Mouse (Mus musculus) brain, adult 2 months (tissue): Measurements from ENCODE around the gene Prox2.

Source experiments
- DNase-seq: peaks from one replicate; pipeline ENCODE4 v3.0.0; 2011; ENCODE audit warnings: low read depth, low spot score

Prox2 gene

GRCm38 (mm10) chr12:85131361-85131760, 20.8 kb upstream of the Prox2 start:
- no peak for DNase-seq

DNA sequence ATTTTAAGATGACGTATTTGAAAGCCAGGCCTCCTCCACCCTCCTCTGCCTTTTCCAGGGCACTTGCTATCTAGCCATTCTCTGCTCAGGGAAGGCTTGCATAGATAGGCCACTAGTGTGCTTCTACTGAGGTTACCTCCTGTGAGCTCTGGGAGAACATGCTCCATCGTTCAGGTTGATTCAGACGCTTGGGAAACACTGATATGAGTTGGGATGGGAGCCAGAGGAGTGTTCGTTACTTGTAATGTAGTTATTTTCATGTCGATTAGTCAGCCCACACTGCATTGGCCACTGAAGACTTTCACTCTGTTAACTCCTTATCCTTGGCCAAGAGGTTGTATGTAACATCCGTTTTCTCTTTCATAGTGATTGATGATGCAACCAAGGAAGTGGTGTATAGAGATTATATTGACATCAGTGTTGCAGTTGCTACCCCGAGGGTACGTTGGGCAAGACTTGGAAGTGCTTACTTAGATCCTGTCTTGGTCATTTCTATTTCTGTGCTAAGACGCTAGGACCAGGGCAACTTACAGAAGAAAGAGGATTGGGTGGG, 18.9 kb upstream of the Prox2 start:
- DNase-seq = no peak

DNA sequence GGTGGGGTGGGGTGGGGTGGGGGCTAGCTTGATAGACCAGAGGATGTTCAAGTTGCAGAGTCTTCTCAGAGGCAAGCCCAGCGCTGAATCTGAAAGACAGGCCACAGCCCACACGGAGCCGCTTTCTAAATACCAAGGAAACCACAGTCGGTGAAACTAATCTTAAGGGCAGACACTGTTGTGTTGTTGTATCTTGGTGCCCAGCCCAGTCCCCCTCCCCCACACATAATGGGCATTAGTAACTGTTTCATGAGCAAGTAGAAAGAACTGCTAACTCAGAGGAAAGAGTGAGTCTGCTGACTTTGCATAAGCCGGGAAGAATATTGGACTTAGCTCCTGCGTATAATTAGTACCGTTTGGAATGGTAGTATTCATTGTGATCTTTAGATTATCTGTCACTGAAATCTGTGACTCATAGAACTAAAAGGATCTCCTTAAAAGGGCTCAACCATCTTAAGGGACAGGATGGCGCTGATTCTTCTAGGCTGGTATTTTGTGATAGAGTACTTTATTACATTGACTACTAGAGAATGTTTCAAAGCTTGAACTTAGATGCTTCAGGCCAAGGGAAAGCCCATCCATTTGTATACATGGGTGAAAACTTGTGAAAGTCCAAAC, 16.5 kb upstream of the Prox2 start:
- peak; percentile 54 for DNase-seq

DNA sequence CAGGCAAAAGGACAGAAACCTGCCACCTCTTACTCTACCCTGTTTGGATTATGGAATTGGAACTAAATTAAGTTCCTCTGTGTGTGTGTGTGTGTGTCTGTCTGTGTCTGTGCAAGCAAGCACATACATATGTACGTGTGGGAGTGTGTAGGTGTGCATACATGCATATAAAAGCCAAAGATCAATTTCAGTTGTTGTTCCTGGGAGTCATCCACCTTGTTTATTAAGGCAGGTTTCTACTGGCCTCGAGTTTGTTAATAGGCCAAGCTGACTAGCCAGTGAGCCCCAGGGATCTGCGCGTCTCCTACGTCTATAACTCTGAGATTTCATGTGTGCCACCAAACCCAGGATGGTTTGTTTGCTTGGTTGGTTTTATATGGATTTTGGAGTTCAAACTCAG, 14.2 kb upstream of the Prox2 start:
- DNase-seq = no peak

DNA sequence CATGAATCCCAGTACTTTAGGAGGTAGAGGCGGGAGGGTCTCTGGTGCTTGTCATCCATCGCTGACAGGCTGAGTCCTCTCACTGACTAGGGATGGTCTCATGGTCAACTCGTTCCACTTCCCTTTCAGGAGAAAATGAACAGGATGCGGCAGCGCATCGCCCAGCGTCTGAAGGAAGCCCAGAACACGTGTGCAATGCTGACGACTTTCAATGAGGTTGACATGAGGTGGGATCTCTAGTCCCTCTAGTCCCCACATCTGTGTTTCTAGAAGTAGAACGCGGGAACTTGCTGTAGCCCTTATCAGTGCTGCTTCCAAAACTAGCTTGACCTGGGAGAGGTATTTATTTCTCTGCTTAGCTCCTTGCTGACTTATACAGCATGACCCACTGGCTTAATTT, 13.1 kb upstream of the Prox2 start:
- no peak for DNase-seq

GRCm38 (mm10) chr12:85123108-85123530, 12.6 kb upstream of the Prox2 start:
- DNase-seq = no peak

DNA sequence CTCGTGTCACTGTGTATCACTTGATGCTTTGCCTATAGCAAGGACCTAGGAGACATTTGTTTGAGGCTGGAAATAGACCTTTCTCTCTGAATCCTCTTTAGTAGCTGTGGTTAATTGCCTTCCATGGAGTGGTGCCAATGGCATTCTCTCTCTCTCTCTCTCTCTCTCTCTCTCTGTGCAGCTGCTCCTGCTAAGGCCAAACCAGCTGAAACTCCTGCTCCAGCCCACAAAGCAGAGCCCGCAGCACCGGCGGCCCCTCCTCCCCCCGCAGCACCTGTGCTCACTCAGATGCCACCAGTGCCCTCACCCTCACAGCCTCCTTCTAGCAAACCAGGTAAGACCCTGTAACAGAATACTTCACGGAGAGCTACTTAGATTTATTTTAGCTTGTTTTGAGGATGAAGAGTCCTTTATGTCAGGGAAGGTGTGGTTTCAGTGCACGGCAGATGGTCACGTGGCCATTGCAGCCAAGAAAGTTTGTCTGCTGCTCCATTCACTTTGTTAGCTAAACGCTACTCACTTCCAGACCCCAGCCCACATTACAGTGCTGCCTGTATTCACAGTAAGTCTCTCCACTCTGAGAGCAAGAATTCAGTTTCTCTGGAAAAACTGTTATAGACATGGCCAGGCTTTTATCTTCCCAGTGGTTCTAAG, 11.4 kb upstream of the Prox2 start:
- peak; percentile 51 for DNase-seq

DNA sequence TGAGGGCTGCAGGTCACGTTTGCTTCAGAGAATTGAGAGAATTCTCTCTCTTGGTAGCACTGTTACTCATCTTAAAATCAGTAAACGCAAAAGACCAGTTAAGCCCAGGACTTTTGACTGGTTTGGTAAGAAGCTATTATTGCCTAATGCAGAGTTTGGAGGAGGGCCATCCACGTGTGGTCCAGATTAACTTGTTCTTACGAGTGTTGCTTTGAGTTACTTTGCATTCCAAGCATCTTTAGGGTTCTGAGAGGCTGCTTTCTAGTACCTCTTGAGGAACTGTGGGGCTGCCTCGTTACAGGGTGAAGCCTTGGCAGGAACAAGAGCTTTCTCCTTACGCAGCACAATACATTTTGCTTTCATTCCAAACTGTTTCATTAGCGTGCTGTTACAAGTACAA, 5.1 kb upstream of the Prox2 start:
- no peak for DNase-seq

- DNase-seq = no peak
Measured at GRCm38 (mm10) chr12:85113917-85114316, 3.4 kb upstream of the Prox2 start.

DNA sequence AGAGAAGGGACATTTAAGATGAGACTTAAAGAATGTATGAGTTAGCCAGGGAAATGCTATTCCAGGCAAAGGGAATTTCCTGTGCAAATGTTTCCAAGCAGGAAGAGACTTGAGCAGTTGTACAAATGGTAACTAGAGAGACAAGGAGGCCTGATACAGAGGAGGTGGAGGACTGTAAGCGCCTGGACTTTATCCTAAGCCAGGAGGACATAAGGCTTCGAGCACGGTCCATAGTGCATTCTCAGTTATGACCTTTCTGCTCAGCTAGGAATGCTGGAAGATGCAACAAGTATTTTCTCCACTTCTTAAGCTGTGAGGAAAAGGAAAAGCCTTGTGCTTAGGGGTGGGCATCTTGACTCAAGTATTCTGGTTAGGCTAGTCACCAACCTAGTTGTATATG, 2.8 kb upstream of the Prox2 start:
- no peak for DNase-seq

GRCm38 (mm10) chr12:85112550-85113251, 2.1 kb upstream of the Prox2 start:
- no peak for DNase-seq

GRCm38 (mm10) chr12:85110011-85110697, 405 bp downstream of the Prox2 start:
- DNase-seq = no peak

GRCm38 (mm10) chr12:85109426-85109825, 1.1 kb downstream of the Prox2 start:
- no peak for DNase-seq

GRCm38 (mm10) chr12:85108643-85109042, 1.9 kb downstream of the Prox2 start:
- no peak for DNase-seq

DNA sequence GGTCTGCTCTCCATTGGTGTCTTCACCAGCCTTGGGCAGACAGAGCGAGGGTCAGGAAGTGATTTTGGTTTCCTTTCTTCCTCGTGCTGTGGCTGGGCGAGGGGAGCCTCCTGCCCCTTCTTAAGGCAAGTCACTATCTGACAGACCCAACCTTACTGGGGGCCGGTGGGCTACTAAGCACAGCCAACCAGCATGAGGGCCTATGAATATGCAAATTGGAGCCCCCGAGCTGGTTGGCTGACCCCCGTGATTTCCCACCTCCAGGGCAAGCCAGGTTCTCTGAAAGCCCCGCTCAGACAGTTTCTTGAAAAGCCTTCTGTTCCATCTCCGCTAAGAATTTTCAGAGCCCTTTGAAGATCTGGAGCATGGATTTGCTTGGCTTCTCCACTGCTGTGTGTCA, 4.3 kb downstream of the Prox2 start:
- DNase-seq = no peak

DNA sequence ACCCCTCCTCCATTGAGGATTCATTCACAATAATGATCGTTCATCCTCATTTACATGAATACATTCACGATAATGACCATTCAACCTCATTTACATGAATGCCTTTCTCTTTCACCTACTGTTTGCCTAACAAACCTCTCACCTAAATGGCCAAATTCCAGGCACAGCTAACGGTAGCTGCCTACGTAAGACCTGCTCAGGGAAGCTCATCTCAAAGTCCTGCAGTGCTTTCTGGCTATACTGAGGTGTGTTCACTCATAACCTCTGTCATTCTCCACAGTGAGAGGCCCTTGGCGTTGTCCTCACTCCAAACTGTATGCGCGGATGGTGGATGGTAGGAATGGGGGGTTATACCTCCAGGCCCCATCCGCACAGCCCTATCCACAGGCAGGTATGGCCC, 5.8 kb downstream of the Prox2 start:
- no peak for DNase-seq

DNA sequence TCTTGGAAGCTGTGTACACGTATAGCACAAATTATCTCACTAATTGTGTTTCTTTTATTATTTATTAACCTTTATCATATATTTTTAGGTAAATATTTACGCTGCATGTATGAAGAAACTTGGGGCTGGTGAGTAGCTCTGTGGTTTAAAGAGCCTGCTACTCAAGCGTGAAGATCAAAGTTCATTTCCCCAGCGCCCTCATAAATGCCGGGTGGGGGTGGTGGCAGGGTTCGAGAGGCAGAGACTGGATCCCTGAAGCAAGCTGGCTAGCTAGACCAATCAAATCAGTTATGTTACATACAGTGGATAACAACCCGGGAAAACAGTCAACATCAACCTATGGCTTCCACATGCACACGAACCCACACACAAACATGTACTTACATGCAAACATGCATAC, 7.5 kb downstream of the Prox2 start:
- DNase-seq = no peak

GRCm38 (mm10) chr12:85101521-85102106, 8.9 kb downstream of the Prox2 start:
- no peak for DNase-seq

DNA sequence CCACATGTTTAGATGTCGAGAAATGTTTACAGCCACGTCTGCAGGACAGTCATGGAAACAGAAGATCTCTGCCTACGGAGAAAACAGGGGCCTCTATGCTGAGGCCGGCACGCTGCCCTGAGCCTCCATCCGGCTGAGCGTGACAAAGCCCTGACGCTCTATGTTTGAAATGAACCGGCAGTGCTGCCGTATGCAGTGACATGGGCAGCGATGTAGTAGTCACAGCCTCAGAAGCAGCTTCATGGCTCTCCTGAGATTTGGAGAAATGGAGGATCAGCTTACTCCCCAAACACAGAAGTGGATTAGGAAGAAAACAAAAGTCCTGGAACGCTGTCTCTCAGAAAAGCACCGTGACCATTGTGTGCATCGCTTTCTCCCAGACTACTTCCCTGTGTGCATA, 9.6 kb downstream of the Prox2 start:
- no peak for DNase-seq

- DNase-seq = no peak
Measured at GRCm38 (mm10) chr12:85095859-85096258, 14.7 kb downstream of the Prox2 start.

GRCm38 (mm10) chr12:85095146-85095545, 15.4 kb downstream of the Prox2 start:
- no peak for DNase-seq

GRCm38 (mm10) chr12:85094706-85095105, 15.9 kb downstream of the Prox2 start:
- DNase-seq = no peak
